Mouse (Mus musculus) spleen, adult 2 months (tissue): Measurements from ENCODE around the gene Kif21a. TPM values are rescaled to one million over a fixed set of nuclear protein-coding genes. Genes with fewer than 3 reads are reported as not detected.

Experiments used
- DNase-seq, 2 experiments: peaks; one replicate each; pipeline versions ENCODE4 v3.0.0 to v3.0.0-alpha.2; 2012 to 2021; ENCODE audit warnings: low spot score in 2 of 2, low read depth in 1 of 2
- H3K27ac ChIP-seq: fragments of 200-500 bp; 2 replicates; pipeline ENCODE4 v1.5.1; 2012; ENCODE audit warnings: low read length, inconsistent platforms; ENCODE audit not compliant: insufficient read depth
- H3K27me3 ChIP-seq: fragments of 200-500 bp; 2 replicates; pipeline ENCODE4 v1.6.1; 2012; ENCODE audit warnings: mild to moderate bottlenecking, moderate library complexity, low read length, inconsistent platforms; ENCODE audit not compliant: control insufficient read depth, insufficient read depth
- H3K36me3 ChIP-seq: fragments of 200-500 bp; 2 replicates; pipeline ENCODE4 v1.6.1; 2012; ENCODE audit warnings: mild to moderate bottlenecking, low read length, inconsistent platforms; ENCODE audit not compliant: control insufficient read depth, insufficient read depth
- H3K4me1 ChIP-seq: fragments of 200-500 bp; 2 replicates; pipeline ENCODE4 v1.6.1; 2011; ENCODE audit warnings: inconsistent platforms; ENCODE audit not compliant: control insufficient read depth, insufficient read depth, insufficient read length
- H3K4me3 ChIP-seq: fragments of 200-500 bp; 2 replicates; pipeline ENCODE4 v1.5.1; 2011; ENCODE audit warnings: mild to moderate bottlenecking, inconsistent platforms; ENCODE audit not compliant: insufficient read depth, insufficient read length; ENCODE audit errors: extremely low read depth
- CTCF ChIP-seq: fragments of 200-500 bp; IDR thresholded peaks from 2 replicates; pipeline ENCODE4 v1.5.1; 2011; ENCODE audit warnings: mild to moderate bottlenecking, inconsistent platforms; ENCODE audit not compliant: insufficient read depth, insufficient read length, insufficient replicate concordance; ENCODE audit errors: extremely low read depth
- POLR2A ChIP-seq: fragments of 200-500 bp; IDR thresholded peaks from 2 replicates; pipeline ENCODE4 v1.6.1; 2011; ENCODE audit warnings: low read depth, low read length, inconsistent platforms
- WGBS: fragments of 180-500 bp; shearing (Covaris S2); methylation state at CpG from one replicate; pipeline ENCODE4 v1.1.7; 2018; 5-methylcytosine and 5-hydroxymethylcytosine counted together
- polyA plus RNA-seq: library from polyadenylated mRNA; depleted of rRNA; stranded (reverse); fragments of >200 nt; gene quantifications from 2 replicates; pipeline ENCODE4 v1.2.3, GENCODE M21; 2012

Gene Kif21a
- polyA plus RNA-seq, 1 experiment = 0.50 TPM

DNA sequence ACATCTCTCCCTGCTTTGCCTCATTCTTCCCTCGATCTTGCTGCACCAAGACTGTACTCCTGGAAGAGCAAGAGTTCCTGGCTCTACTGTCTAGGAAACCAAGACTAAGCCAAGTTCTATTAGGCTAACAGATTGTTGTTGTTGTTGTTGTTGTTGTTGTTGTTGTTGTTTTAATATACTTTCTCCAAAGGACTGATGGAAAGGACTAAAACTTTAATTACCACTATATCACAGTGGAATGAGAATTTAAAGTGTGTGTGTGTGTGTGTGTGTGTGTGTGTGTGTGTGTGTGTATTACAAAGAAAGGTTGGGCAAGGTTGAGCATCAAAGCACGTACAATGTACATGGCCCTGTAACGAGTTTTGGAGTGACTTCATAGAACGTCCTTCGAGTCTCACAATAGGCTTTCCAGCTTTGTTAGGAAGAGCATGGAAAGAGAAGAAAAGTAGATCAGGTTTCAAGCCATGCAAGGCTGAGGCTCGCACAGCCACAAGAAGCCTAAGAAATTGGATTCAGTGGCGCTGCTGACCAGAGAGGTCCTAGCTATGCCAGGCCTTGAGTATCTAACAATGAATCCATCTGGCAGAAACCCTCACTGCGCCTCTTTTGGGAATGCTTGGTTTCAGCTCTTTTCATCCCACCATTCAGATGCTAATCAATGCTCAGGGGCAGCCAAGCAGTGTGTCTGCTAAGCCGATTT lies 31.4 kb downstream of the Kif21a start:
- TF ChIP-seq CTCF = no peak
- no peak for TF ChIP-seq POLR2A
- Histone ChIP-seq H3K4me3 (no peak overlapping the region), H3K27me3 (no peaks in the 10 kb centered on the region), H3K36me3 (no peaks in the 10 kb centered on the region), H3K4me1 (no peaks in the 10 kb centered on the region), H3K27ac (no peak overlapping the region)
- DNase-seq = no peak
- 84% methylated on average over 9 of the region's 9 CpGs for WGBS

DNA sequence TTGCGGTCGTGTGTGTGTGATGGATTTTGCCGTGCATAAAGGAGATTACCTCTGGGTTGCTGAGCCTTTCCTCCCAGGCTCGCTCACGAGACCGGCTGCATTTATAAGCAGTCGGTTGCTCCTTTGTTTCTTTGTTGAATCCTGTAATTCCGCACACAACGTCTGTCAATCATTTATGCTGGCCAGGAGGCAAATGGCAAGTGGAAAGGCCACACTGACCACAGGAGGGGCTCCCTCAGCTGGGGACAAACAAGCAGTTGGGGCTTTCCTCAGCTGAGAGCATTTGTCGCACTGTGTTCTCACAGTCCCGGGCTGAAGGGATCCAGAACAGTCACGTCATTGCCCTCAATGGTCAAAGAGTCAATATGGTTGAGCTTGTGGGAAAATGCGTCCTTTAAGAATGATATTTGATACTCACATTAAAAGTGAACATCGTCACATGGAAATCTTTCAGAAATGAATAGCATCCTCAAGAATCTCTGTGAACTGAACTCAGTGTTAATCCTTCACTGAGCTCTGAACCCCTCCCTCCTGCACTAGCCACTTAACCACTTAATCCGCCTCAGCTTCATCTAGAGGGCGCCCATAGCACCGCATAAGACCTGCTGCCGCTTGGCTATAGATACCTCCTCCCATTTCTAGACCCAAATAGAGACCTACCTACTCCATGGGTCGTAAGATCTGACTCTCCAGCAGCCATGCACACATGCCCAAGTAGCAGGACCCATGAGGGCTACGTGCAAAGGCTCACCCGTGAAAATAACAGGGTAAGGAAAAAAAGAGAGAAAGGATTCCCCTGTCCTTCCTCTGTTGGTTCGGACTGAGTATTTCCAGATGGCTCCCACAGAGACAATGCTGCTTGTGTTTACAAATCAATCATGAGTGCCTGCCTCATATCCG lies 32.2 kb downstream of the Kif21a start:
- WGBS = 90% methylated on average over 23 of the region's 23 CpGs
- no peak overlapping the region for H3K27ac ChIP-seq
- H3K4me3 ChIP-seq = no peak overlapping the region
- DNase-seq = no peak
- H3K4me1 ChIP-seq = no peaks in the 10 kb centered on the region
- TF ChIP-seq CTCF = no peak
- no peak for TF ChIP-seq POLR2A
- H3K27me3 ChIP-seq = no peaks in the 10 kb centered on the region
- H3K36me3 ChIP-seq = no peaks in the 10 kb centered on the region

DNA sequence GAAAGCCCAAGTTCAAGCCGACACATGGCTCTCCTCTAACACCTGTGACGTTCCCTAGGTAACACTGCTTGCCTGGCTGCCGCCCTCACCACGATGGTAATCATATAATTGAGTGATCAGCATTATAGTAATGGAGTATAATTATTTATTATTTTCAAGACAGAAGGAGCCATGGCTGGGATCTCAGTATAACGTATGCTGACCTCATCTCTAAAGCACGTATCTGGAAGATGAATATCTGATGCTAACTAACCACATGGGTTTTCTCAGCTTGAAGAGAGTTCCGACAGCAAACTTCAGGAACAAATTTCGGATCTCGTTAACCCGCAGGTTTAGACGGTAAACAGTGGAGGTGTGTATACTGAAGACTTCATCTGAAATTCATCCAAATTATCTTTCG lies 33.4 kb downstream of the Kif21a start:
- WGBS = 93% methylated on average over 12 of the region's 12 CpGs
- no peak for TF ChIP-seq POLR2A
- TF ChIP-seq CTCF = no peak
- Histone ChIP-seq H3K4me1 (no peaks in the 10 kb centered on the region), H3K27me3 (no peaks in the 10 kb centered on the region), H3K27ac (no peak overlapping the region), H3K36me3 (no peaks in the 10 kb centered on the region), H3K4me3 (no peak overlapping the region)
- DNase-seq = no peak

DNA sequence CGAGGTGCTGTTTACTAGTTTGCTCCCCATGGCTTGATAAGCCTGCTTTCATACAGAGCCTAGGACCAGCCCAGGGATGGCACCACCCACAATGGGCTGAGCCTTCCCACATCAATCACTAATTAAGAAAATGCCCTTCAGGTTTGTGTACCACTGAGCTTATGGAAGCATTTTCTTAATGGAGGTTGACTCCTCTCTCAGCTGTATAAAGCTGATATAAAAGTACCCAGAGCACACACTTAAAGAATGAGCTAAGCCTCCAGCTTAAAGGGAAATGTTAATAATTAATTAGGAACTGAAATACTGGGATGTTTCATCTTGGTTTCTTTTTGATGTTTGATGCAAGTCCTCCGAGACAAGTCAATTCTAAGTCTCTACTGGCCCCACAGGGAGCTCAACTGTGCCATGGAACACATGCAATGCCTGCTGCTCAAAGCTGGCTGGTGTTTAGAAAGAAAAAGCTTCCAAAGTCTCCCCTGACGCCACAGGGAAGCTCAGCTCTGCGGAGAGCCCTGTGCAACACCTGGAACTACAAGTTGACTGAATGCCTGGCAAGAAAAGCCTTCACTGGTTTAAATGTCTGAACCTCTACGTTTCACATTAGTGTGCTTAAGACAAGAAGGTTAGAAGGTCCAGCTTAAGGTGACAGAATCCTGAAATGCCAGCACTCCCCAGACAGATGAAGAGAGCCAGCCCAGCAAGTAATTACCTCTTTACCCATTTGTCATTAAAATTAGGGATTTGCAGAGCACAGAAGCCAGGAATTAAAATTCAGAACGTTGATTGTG lies 36.8 kb downstream of the Kif21a start:
- DNase-seq = no peak
- H3K4me1 ChIP-seq = no peaks in the 10 kb centered on the region
- no peak overlapping the region for H3K4me3 ChIP-seq
- WGBS = 57% methylated on average over 6 of the region's 6 CpGs
- no peak overlapping the region for H3K27ac ChIP-seq
- H3K36me3 ChIP-seq = no peaks in the 10 kb centered on the region
- TF ChIP-seq POLR2A (no peak), CTCF (no peak)
- H3K27me3 ChIP-seq = no peaks in the 10 kb centered on the region

DNA sequence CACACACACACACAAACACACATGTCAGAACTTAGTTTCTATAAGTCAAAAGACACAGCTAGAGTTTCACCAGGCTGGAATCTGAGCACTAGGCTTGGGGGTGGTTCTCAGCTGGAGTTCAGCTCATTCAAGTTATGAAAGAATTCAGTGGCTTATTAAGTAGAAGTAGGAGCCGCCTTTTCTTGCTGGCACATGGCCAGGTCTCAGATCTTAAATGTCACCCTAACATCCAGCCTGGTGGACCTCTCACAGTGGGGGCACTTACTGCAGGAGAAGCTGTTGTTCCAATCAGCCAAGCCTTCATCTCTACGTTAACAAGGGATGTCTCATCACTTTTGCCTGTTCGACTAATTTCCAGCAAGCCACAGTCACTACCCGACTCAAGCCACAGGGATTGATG lies 39.5 kb downstream of the Kif21a start:
- Histone ChIP-seq H3K27ac (no peak overlapping the region), H3K4me3 (no peak overlapping the region), H3K4me1 (no peaks in the 10 kb centered on the region), H3K36me3 (no peaks in the 10 kb centered on the region), H3K27me3 (no peaks in the 10 kb centered on the region)
- TF ChIP-seq CTCF = no peak
- TF ChIP-seq POLR2A = no peak
- no peak for DNase-seq
- WGBS = 80% methylated on average over 4 of the region's 4 CpGs

DNA sequence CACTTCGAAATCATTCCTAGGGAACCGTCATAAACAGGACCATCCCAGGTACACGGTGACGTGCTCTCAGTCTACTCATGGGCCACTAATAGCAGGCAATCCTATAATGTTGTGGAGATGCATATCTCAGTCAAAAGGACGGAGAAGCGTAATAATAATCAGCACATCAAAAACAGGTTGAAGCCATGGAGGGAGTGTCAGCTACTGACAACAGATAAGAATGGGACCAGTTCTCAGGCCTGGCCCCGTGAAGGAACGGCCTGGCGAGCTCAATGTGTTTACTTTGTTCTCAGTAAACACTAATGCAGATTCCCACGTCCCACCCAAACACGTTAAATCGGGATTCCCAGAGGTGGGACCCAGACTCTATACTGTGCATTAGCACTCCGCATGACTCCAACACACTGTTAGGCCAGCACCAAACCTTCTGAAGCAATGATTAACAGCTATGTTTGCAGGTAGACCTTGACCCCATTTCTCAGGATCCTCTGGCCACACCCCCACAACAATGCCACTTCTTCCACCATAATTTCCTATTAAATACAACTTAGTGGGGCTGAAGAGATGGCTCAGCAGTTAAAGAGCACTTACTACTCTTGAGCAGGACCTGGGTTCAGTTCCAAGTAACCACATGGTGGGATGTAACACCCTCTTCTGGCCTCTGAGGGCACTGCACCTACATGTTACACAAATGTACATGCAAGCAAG lies 42.5 kb downstream of the Kif21a start:
- H3K36me3 ChIP-seq = no peaks in the 10 kb centered on the region
- H3K4me1 ChIP-seq = no peaks in the 10 kb centered on the region
- no peak for DNase-seq
- no peaks in the 10 kb centered on the region for H3K27me3 ChIP-seq
- no peak overlapping the region for H3K4me3 ChIP-seq
- H3K27ac ChIP-seq = no peak overlapping the region
- 92% methylated on average over 13 of the region's 13 CpGs for WGBS
- TF ChIP-seq POLR2A = no peak
- TF ChIP-seq CTCF = no peak
